Mouse (Mus musculus) embryonic fibroblast, embryonic 13.5 days (primary cell): ENCODE measurements at regions not wholly inside any gene's neighbourhood (a gene's known extent, or its start where the extent isn't known, plus 50 kb on each side); places are given as distances from the start of the nearest gene placed in this dataset.

Experiments
- H3K27ac ChIP-seq: 2 replicates; pipeline ENCODE4 v1.5.1; 2012; ENCODE audit warnings: low read length, control low read depth, inconsistent platforms; ENCODE audit not compliant: insufficient read depth
- H3K4me1 ChIP-seq: 2 replicates; pipeline ENCODE4 v1.6.1; 2011; ENCODE audit warnings: low read length; ENCODE audit not compliant: control insufficient read depth, insufficient read depth
- H3K4me3 ChIP-seq: 2 replicates; pipeline ENCODE4 v1.5.1; 2011; ENCODE audit warnings: mild to moderate bottlenecking, control low read depth, low read length; ENCODE audit not compliant: insufficient read depth
- CTCF ChIP-seq: IDR thresholded peaks from 2 replicates; pipeline ENCODE4 v1.5.1; 2011; ENCODE audit warnings: mild to moderate bottlenecking, control low read depth, low read length, moderate library complexity, borderline replicate concordance; ENCODE audit not compliant: insufficient read depth
- POLR2A ChIP-seq: IDR thresholded peaks from 2 replicates; pipeline ENCODE4 v1.6.1; 2011; ENCODE audit warnings: low read depth, mild to moderate bottlenecking, control low read depth, low read length, moderate library complexity

GRCm38 (mm10) chr15:96779358-96779757 lies 79.8 kb upstream of the Slc38a2 start:
- H3K27ac ChIP-seq = no peak overlapping the region
- TF ChIP-seq POLR2A (no peak), CTCF (no peak)
- H3K4me3 ChIP-seq = no peak overlapping the region
- H3K4me1 ChIP-seq = no peaks in the 10 kb centered on the region

GRCm38 (mm10) chr15:96778321-96778926 lies 78.9 kb upstream of the Slc38a2 start:
- peaks cover 4% of the 10 kb centered on the region; the same call in 1 of the 2 replicates for H3K4me1 ChIP-seq
- H3K4me3 ChIP-seq = no peak overlapping the region
- no peak overlapping the region for H3K27ac ChIP-seq
- TF ChIP-seq CTCF (no peak), POLR2A (no peak)

- Histone ChIP-seq H3K4me3 (no peak overlapping the region), H3K27ac (no peak overlapping the region), H3K4me1 (peaks cover 6% of the 10 kb centered on the region; the same call in 1 of the 2 replicates)
- TF ChIP-seq CTCF (no peak), POLR2A (no peak)
Observed at GRCm38 (mm10) chr15:96776476-96777075, 77.0 kb upstream of the Slc38a2 start.

GRCm38 (mm10) chr15:96775129-96775528 lies 75.6 kb upstream of the Slc38a2 start:
- Histone ChIP-seq H3K4me3 (no peak overlapping the region), H3K27ac (no peak overlapping the region), H3K4me1 (peaks cover 10% of the 10 kb centered on the region)
- TF ChIP-seq CTCF (no peak), POLR2A (no peak)

GRCm38 (mm10) chr15:96774664-96775063 lies 75.1 kb upstream of the Slc38a2 start:
- Histone ChIP-seq H3K4me3 (no peak overlapping the region), H3K27ac (peak overlapping the region; percentile 17; the same call in 1 of the 2 replicates), H3K4me1 (peaks cover 15% of the 10 kb centered on the region)
- no peak for TF ChIP-seq POLR2A
- TF ChIP-seq CTCF = no peak

GRCm38 (mm10) chr15:96773656-96774055 lies 74.1 kb upstream of the Slc38a2 start:
- H3K4me3 ChIP-seq = no peak overlapping the region
- no peak for TF ChIP-seq POLR2A
- no peak for TF ChIP-seq CTCF
- H3K4me1 ChIP-seq = peaks cover 15% of the 10 kb centered on the region
- no peak overlapping the region for H3K27ac ChIP-seq

- TF ChIP-seq CTCF (no peak), POLR2A (no peak)
- Histone ChIP-seq H3K4me1 (peaks cover 15% of the 10 kb centered on the region), H3K27ac (no peak overlapping the region), H3K4me3 (no peak overlapping the region)
Observed at GRCm38 (mm10) chr15:96772701-96773100, 73.2 kb upstream of the Slc38a2 start.

GRCm38 (mm10) chr15:96770786-96771185 lies 71.3 kb upstream of the Slc38a2 start:
- Histone ChIP-seq H3K4me3 (no peak overlapping the region), H3K4me1 (peaks cover 15% of the 10 kb centered on the region), H3K27ac (peak overlapping the region; percentile 54)
- no peak for TF ChIP-seq POLR2A
- TF ChIP-seq CTCF = no peak

GRCm38 (mm10) chr15:96770299-96770698 lies 70.8 kb upstream of the Slc38a2 start:
- no peak for TF ChIP-seq CTCF
- TF ChIP-seq POLR2A = no peak
- peaks cover 15% of the 10 kb centered on the region for H3K4me1 ChIP-seq
- peak overlapping the region; percentile 54 for H3K27ac ChIP-seq
- no peak overlapping the region for H3K4me3 ChIP-seq

- TF ChIP-seq CTCF (no peak), POLR2A (no peak)
- Histone ChIP-seq H3K4me3 (no peak overlapping the region), H3K27ac (peak overlapping the region; percentile 53), H3K4me1 (peaks cover 15% of the 10 kb centered on the region)
Observed at GRCm38 (mm10) chr15:96769751-96770150, 70.2 kb upstream of the Slc38a2 start.
